Mouse (Mus musculus) testis, postnatal 14 days (tissue): Measurements from ENCODE around the gene Fto.
A peak's percentile ranks its signal among the peaks of the same experiment; 100 is the strongest.

Experiments used
- DNase-seq: peaks from one replicate; pipeline ENCODE4 v3.0.0; 2021; ENCODE audit warnings: low spot score

The Fto gene

GRCm38 (mm10) chr8:91312835-91313832, at the start of gene Fto, which contains the start of gene Rpgrip1l:
TSS of gene Fto (plus strand) at chr8:91313525.
TSS of gene Rpgrip1l (minus strand) at chr8:91313262.
- peak; percentile 99 for DNase-seq

GRCm38 (mm10) chr8:91263939-91264338, 49.4 kb upstream of the Fto start:
- DNase-seq, result no peak

GRCm38 (mm10) chr8:91264564-91264963, 48.8 kb upstream of the Fto start:
- no peak for DNase-seq

GRCm38 (mm10) chr8:91269374-91269958, 43.9 kb upstream of the Fto start:
- no peak for DNase-seq

GRCm38 (mm10) chr8:91273493-91273892, 39.8 kb upstream of the Fto start:
- no peak for DNase-seq

GRCm38 (mm10) chr8:91276337-91276736, 37.0 kb upstream of the Fto start:
- DNase-seq, result no peak

GRCm38 (mm10) chr8:91278060-91278459, 35.3 kb upstream of the Fto start:
- DNase-seq, result no peak

- no peak for DNase-seq
These were observed 32.7 kb upstream of the Fto start for GRCm38 (mm10) chr8:91280467-91281212.

- DNase-seq, result no peak
These were observed 31.8 kb upstream of the Fto start for GRCm38 (mm10) chr8:91281545-91281944.

- DNase-seq, result no peak
These were observed 30.7 kb upstream of the Fto start for GRCm38 (mm10) chr8:91282655-91283054.

GRCm38 (mm10) chr8:91283815-91284214, 29.5 kb upstream of the Fto start:
- no peak for DNase-seq

- DNase-seq, result no peak
These were observed 27.1 kb upstream of the Fto start for GRCm38 (mm10) chr8:91286237-91286636.

- peak; percentile 26 for DNase-seq
These were observed 22.7 kb upstream of the Fto start for GRCm38 (mm10) chr8:91290576-91290975.

GRCm38 (mm10) chr8:91295786-91296185, 17.5 kb upstream of the Fto start:
- no peak for DNase-seq

- no peak for DNase-seq
These were observed 14.7 kb upstream of the Fto start for GRCm38 (mm10) chr8:91298672-91299071.

GRCm38 (mm10) chr8:91304481-91305386, 8.6 kb upstream of the Fto start:
- no peak for DNase-seq

GRCm38 (mm10) chr8:91312342-91312741, 983 bp upstream of the Fto start:
- DNase-seq, result no peak

GRCm38 (mm10) chr8:91317567-91318227, 4.4 kb downstream of the Fto start:
- DNase-seq, result no peak

GRCm38 (mm10) chr8:91318938-91319729, 5.8 kb downstream of the Fto start:
- DNase-seq, result no peak

- no peak for DNase-seq
These were observed 10.2 kb downstream of the Fto start for GRCm38 (mm10) chr8:91323511-91323910.
